Mouse (Mus musculus): Measurements from ENCODE around the gene Cbfa2t3.
"Not testable (repeated sequence)": the region's sequence is repeated elsewhere in the genome, so short reads cannot be mapped to it uniquely, and the experiment has no call there.

Gene Cbfa2t3

DNA sequence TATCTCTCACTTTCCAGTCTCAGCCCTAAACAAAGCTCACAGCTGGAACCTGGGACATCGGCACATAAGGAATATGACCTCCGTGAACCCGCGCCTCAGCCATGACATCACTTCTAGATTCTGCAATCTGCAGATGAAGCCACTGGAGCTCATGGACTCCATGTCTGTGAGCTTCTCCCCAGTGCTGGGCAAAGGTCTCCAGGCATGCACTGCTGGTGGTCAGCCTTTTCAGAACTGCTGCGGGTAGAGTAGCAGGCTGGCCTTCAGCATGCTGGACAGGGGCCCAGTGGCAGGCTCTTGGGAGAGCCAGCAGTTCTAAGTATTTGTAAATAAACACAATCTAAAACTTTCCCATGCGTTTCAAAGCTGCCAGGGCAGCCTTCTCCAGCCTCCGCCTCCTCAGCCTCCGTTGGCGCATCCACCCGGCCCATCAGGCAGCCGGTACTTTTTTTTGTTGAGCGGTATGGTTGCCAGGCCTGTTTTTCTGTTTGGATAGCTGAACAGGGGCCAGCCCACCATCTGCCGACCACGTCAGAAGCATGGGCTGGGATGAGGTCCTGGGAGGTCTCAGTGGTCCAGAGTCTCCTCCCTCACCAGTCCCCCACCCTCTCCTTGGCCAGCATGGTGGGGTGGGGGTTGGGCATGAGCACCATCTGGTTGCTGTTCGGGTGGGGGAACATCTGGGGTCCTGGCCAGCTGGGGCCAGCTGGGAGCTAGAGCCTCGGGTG lies 59.2 kb downstream of the Cbfa2t3 start:
- no peak for DNase-seq (ENCODE audit: low spot score in 2 of 2)

GRCm38 (mm10) chr8:122638601-122639000 lies 60.3 kb downstream of the Cbfa2t3 start:
- DNase-seq (ENCODE audit: low spot score in 2 of 2) = no peak

GRCm38 (mm10) chr8:122637230-122637629 lies 61.7 kb downstream of the Cbfa2t3 start:
- DNase-seq (ENCODE audit: low spot score in 2 of 2) = no peak

GRCm38 (mm10) chr8:122636803-122637175 lies 62.1 kb downstream of the Cbfa2t3 start:
- no peak for DNase-seq (ENCODE audit: low spot score in 2 of 2)

DNA sequence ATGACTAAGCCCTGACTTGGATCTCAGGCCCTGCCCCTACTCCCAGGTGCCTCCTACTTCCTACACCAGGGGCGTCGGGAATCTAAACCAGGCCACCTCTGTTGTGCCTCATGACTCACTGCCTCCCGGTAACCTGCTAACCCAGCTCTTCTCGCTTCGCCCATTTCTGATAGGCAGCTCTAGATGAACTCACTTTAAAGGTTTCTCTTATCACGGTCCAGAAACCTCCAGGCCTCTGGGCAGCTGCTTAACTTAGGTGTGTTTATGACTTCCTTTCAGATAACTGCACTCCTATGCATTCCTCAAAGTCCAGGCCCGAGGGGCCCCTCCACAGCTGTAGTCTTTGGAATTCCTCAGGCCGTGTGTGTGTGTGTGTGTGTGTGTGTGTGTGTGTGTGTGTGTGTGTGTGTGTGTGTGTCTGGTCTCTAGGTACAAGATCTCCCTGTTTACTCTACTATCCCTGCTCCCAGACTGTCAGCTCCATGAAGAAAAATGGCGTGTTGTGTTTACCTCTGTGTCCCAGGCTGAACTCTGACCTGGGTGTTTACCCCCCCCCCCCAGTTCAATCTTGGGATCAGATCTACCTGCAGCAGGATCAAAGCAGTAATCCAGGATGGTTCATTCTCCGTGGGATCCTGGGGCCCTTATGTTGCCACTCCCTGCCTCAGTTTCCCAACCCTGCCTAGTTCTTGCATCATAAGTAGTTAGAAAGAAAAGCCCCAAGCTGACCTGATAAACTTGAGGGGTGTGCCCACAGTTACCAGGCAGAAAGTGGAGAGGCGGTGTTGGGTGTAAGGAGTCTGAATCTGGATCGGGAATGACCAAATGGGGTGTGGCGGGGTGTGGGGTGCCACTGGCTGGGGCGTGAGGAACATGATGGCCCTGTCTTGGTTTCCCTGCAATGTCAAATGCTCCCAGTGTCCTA lies 62.8 kb downstream of the Cbfa2t3 start:
- DNase-seq (ENCODE audit: low spot score in 2 of 2) = no peak

DNA sequence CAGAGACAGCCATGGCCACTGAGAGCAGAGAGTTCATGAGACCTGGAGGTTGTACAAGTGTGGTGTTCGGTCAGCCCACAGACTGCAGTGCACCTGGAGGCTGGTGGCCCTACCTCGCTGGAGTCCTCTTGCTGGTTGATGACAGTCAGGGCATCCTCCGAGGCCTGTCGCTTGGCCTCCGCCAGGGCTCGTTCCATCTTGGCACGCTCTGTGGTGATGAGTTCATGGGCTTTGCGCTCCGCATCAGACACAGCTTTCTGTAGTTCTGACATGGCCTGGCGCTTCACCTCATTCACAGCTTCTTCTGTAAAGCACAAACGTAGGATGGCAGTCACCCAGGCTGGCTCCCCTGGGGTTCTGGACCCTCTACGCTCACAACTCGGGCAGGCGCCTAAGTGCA lies 65.7 kb downstream of the Cbfa2t3 start:
- DNase-seq (ENCODE audit: low spot score in 2 of 2) = no peak

DNA sequence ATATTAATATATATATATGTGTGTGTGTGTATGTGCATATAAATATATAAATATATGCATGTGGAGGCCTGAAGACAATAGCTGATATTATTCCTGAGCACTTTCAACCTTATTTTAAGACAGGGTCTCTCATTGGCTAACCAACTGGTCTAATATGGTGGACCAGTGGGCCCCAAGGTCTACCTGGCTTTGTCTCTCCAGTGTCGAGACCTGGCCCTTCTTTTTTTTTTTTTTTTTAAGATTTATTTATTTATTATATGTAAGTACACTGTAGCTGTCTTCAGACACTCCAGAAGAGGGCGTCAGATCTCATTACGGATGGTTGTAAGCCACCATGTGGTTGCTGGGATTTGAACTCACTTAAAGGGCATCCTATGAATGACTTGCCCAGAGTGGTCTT lies 66.8 kb downstream of the Cbfa2t3 start:
- not testable (repeated sequence) for DNase-seq (ENCODE audit: low spot score in 2 of 2)

- DNase-seq (ENCODE audit: low spot score in 2 of 2) = no peak
Observed at GRCm38 (mm10) chr8:122630696-122631095, 68.2 kb downstream of the Cbfa2t3 start.

DNA sequence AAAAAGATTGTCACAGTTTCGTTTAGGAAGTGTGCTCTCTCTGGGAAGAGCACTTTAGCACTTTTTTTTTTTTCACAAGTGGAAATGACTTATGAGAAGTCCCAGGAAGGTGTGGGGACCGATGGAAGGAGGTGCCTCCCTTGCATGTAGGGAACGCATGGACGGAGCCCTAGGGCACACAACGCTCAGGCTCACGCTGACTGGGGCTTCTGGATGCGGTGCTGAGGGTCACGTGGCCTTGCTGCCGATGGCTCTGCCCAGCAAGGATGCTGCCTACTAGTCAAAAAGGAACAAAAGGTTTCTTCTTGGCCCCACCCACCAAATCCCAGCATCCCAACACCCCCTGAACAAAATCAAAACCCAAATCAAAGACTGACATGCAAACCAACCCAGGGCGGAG lies 69.5 kb downstream of the Cbfa2t3 start:
- no peak for DNase-seq (ENCODE audit: low spot score in 2 of 2)

DNA sequence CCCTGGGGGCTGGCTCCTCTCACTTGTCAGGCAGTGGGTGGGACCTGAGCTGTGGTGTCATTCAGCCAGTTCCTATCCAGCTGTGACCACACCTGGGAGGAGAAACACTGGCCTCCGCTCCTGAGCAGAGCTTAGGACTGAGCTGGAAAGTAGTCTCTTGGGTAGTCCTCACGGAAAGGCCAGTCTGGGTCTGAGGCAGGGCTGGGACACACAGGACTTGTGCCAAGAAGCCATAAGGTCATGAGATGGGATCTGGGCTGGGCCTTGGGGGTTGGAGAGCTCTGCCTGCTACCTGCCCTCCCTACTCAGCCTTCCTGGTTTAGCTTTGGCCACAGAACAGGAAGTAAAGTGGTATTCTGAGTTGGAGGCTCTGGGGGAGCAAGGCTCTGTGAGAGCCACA lies 72.0 kb downstream of the Cbfa2t3 start:
- DNase-seq (ENCODE audit: low spot score in 2 of 2) = no peak

GRCm38 (mm10) chr8:122625811-122626210 lies 73.1 kb downstream of the Cbfa2t3 start:
- no peak for DNase-seq (ENCODE audit: low spot score in 2 of 2)

GRCm38 (mm10) chr8:122624653-122625052 lies 74.3 kb downstream of the Cbfa2t3 start:
- DNase-seq (ENCODE audit: low spot score in 2 of 2) = no peak

DNA sequence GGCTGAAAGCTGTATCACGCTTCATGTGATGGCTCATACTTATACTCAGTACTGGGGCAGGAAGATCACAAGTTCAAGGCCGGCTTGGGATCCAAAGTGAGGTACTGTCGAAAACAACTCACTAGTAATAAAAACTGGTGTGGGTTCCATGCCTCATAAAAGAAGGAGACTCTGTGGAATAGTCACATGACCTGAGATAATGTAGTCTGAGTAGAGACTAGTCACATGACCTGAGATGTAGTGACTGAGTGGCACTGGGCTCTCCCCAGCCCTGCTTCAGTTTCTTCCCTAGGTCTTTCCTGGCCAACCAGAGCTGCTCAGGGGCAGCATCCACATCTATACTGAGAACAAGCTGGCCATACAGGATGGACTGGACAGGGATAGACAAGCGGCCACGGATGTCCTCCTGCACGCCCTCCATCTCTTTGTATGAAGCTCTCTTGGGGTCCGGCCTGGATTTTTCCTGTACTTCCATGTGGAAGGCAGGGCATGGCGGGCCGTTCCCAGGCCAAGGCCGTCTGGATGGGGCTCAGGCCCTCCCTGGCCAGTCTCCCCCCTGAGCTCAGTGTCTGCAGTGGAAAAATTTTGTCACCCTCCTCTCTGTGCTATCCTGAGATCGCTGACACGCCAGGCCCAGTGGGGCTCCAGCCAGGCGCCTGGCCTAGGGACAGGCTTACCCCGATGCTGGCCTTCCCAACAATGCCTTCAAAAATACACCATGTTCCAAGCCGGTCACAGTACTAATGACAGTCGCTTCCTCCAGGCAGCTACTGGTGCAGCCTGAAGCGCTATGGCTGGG lies 74.9 kb downstream of the Cbfa2t3 start:
- DNase-seq (ENCODE audit: low spot score in 2 of 2) = no peak

DNA sequence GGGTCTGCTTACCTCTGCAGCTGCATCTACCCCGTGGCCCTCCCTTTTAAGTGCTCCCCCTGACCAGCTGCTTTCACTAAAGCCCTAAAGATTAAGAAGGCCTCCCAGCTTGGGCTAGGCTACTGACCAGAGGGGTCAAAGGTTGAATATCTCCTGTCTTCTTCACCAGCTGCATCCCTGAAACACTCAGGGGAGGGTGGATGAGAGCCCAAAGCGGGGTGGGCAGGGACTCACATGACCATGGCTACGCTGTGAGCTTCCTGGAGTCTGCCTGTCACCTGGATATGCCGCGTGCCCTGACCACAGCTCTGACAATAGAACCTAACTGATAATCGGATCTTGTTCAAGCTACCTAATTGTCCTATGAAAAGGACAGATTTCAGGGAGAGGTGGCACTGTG lies 76.2 kb downstream of the Cbfa2t3 start, which contains the start of gene Pabpn1l:
Gene Pabpn1l, minus strand, starts transcription at position 13 of the 400 bp plus-strand sequence.
- no peak for DNase-seq (ENCODE audit: low spot score in 2 of 2)

- no peak for DNase-seq (ENCODE audit: low spot score in 2 of 2)
Observed at GRCm38 (mm10) chr8:122620446-122620845, 78.5 kb downstream of the Cbfa2t3 start.

- no peak for DNase-seq (ENCODE audit: low spot score in 2 of 2)
Observed at GRCm38 (mm10) chr8:122618660-122619378, 80.1 kb downstream of the Cbfa2t3 start.

GRCm38 (mm10) chr8:122617947-122618546 lies 80.9 kb downstream of the Cbfa2t3 start:
- DNase-seq (ENCODE audit: low spot score in 2 of 2) = peak; percentile 73 to 83

GRCm38 (mm10) chr8:122616181-122616905 lies 82.6 kb downstream of the Cbfa2t3 start:
- DNase-seq (ENCODE audit: low spot score in 2 of 2) = no peak

- peak; percentile 94 to 96 for DNase-seq (ENCODE audit: low spot score in 2 of 2)
Observed at GRCm38 (mm10) chr8:122611295-122612133, 87.4 kb downstream of the Cbfa2t3 start, which contains the start of the genes Galns and Trappc2l. Gene Galns, minus strand, starts transcription at chr8:122611463. Gene Trappc2l, plus strand, starts transcription at chr8:122611640.
